Mouse (Mus musculus) G1E-ER4 (cell line): ENCODE results near the gene Myh11. TPM values are rescaled to one million over a fixed set of nuclear protein-coding genes. Genes with fewer than 3 reads are reported as not detected.

ENCODE experiments used
- GATA1 ChIP-seq: IDR thresholded peaks from one replicate; pipeline ENCODE4 v1.8.0; 2012; ENCODE audit warnings: low read length, inconsistent platforms
- polyA plus RNA-seq: library from polyadenylated mRNA; stranded (reverse); fragments of >175 nt; gene quantifications from 2 replicates; pipeline ENCODE4 v1.2.3, GENCODE M21; 2012

Myh11 gene
- polyA plus RNA-seq, 1 experiment: not detected

DNA sequence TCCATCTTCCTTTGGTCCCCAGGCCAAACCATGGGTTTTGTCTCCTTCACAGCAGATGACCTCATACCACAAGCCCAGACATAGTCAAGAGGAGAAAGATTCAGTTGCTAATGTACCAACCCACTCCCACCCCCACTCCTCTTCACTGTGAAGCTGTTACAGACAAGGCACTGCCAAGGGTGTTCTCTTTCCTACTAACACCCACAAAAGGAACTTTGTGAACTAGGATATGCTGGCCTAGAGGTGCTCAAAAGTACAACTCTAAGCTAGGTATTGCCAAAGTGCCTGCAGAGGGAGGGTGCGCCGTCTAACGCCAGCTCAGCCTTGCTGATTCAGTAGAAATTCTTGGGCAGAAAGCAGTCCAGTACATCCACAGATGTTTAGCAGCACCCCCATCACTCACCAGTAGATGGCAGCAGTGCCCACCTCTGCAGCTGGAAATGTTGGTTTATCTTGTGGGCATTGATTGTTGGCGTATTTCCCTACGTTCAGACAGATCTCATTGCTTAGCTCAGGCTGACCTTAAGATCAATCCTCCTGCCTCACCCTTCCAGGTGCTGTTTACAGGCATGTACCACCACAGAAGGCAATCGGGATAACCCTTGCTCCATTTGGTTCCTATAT, 54.0 kb downstream of the Myh11 start:
- TF ChIP-seq GATA1: no peak

- TF ChIP-seq GATA1: no peak
Measured at GRCm38 (mm10) chr16:14215156-14215555, 76.0 kb downstream of the Myh11 start.

GRCm38 (mm10) chr16:14198798-14199197, 92.4 kb downstream of the Myh11 start:
- no peak for TF ChIP-seq GATA1

GRCm38 (mm10) chr16:14195427-14195826, 95.7 kb downstream of the Myh11 start:
- TF ChIP-seq GATA1: no peak

GRCm38 (mm10) chr16:14194164-14194950, 96.8 kb downstream of the Myh11 start:
- no peak for TF ChIP-seq GATA1

DNA sequence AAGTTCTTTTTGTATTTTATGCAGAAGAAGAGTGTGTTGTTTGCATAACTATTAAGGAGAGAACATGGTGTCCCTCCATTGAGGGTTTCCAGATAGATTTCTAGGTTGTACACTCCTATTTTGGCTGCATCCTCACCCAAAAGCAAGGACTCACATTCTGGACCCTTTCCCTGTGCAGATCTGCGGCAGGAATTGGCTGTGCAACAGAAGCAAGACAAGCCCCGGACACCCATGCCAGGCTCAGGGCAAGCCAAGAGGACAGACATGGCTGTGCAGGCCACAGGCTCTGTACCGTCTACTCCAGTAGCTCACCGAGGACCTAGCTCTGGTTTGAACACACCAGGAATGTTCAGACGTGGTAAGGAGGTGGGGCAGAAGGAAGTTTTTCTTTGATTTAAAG, 105.7 kb downstream of the Myh11 start:
- TF ChIP-seq GATA1: no peak

DNA sequence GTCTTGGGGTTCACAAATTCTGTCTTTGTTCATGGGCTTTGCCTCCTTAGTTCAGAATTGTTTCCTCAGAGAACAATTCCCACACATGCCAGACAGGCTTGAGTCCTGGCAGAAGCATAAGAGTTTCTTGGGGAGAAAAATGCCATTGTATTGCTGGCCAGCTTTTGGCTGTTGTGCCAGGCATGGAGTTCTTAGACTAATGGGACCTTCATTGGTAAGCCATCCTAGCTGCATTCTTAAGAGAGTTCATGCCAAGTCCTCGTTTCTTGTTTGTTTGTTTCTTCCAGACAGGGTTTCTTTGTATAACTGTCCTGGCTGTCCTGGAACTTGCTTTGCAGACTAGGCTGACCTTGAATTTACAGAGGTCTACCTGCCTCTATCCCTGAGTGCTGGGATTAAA, 107.3 kb downstream of the Myh11 start:
- TF ChIP-seq GATA1: no peak

DNA sequence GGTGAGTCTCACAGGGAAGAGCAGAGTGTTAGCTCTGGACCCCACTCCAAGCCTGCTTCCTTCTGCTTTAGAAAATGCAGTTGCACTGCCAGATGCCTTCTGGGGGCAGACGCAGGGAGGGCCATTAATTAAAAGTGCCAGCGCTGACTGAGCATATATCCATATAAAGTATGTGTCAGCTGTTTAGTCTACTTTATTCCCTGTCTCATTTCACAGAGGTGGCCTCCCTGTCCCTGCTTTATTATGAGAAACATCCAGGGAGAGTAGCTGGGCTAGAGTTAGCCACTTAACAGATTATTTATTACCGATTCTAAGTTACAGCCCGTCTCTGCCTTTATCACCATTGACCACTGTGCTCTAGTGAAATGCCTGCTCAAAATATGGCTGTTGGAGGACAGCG, 108.8 kb downstream of the Myh11 start:
- TF ChIP-seq GATA1: no peak

DNA sequence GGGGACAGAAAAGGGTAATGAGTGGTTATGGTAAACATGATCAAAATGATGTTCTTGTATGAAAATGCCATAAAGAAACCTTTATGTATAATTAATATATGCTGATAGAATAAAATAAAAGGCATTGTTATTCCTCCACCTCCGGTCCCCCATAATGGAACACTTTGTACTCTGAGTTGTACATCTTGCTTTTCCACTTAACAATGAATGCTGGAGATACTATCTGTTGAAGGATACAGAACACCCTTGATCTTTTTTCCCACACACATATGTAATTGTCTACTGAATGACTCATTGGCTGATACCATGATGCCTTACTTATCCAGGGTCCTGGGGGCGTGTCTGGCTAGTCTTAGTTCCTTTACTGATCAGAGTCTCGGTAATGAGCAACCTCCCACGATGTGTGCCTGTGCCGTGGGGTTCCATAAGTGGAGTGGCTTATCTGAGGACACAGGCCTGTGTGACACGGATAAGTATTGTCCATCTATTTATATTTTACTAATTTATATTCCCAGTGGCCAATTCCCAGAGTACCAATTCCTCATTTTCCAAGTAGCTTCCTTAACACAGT, 110.9 kb downstream of the Myh11 start:
- TF ChIP-seq GATA1: no peak

GRCm38 (mm10) chr16:14178041-14178440, 113.1 kb downstream of the Myh11 start:
- no peak for TF ChIP-seq GATA1

- no peak for TF ChIP-seq GATA1
Measured at GRCm38 (mm10) chr16:14169706-14170105, 121.5 kb downstream of the Myh11 start.

DNA sequence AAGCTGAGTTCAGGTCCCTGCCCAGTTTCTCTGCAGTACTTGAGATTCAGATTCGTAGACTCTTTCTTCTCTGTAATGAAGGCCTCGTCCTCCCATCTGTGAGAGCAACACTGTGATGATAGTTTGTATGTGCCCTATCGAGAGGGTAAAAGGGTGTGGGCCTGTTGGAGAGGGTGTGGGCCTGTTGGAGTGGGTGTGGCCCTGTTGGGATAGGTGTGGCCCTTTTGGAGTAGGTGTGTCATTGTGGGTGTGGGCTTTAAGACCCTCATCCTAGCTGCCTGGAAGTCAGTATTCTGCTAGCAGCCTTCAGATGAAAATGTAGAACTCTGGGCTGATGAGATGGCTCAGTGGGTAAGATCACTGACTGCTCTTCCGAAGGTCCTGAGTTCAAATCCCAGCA, 124.7 kb downstream of the Myh11 start:
- no peak for TF ChIP-seq GATA1

GRCm38 (mm10) chr16:14163731-14164130, 127.4 kb downstream of the Myh11 start:
- no peak for TF ChIP-seq GATA1

- no peak for TF ChIP-seq GATA1
Measured at GRCm38 (mm10) chr16:14162988-14163416, 128.2 kb downstream of the Myh11 start, which contains the start of the genes Nde1 and Marf1. TSS of gene Nde1 (plus strand) at chr16:14163275. TSS of gene Marf1 (minus strand) at chr16:14163351.

DNA sequence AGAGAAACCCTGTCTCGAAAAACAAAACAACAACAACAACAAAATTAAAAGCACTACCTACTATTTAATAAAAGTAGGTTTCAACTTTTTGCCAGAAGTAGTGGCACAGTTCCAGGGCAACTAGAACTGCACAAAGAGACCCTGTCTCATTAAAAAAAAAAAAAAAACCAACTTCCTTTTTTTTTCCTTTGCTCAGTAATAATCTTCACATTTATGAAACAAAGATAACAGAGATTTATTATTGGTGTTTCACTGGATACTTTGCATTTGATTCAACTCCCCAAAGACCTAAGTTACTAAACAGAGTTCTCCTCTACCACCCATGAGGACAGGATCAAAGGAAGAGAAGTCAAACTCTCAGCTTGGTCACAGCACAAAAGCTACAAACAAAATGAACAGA, 130.2 kb downstream of the Myh11 start:
- TF ChIP-seq GATA1: no peak

DNA sequence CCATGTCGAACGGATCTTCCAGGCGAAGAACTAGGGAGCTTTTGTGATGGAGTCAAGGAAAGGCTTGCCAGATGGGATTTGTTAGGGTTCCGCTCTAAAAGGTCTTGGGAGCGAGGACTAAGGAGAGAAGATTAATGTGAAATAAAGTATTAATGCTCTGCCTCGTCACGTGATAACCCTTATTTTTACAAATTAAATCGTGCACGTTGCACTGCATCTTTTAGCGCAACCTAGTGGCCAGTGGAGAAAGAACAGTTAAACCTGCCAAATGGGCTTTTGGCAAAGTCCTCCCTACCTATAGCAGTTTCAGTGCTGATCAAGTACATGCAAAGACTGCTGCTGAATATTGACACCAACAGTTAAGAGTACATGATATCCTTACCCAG, 131.4 kb downstream of the Myh11 start:
- no peak for TF ChIP-seq GATA1
